ENCODE assay signal across 2 mouse cellular contexts in genomic region chr10:7880283-7880682, GRCm38 (mm10). TPM values are rescaled to one million over a fixed set of nuclear protein-coding genes. Genes with fewer than 3 reads are reported as not detected.
"Had no signal": no experiment of that assay in that cellular context is flagged by ENCODE, and none has a peak within 500 bp of the region (broad histone marks: within the 10 kb centered on the region; RNA-seq: fewer than 3 reads in every experiment).

No protein-coding gene starts in this region.

RNA-seq across cellular contexts. Expression of gene Zc3h12d, which starts 48.0 kb away (rescaled TPM):
- total RNA-seq: gastrocnemius, postnatal 14 days had no signal
- polyA plus RNA-seq: limb, embryonic 10.5 days had no signal
